Mouse (Mus musculus) liver, adult 2 months (tissue): ENCODE measurements around the gene Bet1l. TPM values are rescaled to one million over a fixed set of nuclear protein-coding genes. Genes with fewer than 3 reads are reported as not detected.

Source experiments
- DNase-seq: peaks from one replicate; pipeline ENCODE4 v3.0.0-alpha.2; 2011; ENCODE audit warnings: low read depth, low spot score; ENCODE audit errors: extremely low read depth
- H3K27ac ChIP-seq: fragments of 200-500 bp; replicated peaks from 2 replicates; pipeline ENCODE4 v1.5.1; 2012; ENCODE audit warnings: low read depth, mild to moderate bottlenecking, control low read depth, inconsistent platforms, low read length; ENCODE audit not compliant: insufficient read depth
- H3K27me3 ChIP-seq: fragments of 200-500 bp; 2 replicates; pipeline ENCODE4 v1.6.1; 2012; ENCODE audit warnings: mild to moderate bottlenecking, moderate library complexity, low read length, inconsistent platforms; ENCODE audit not compliant: control insufficient read depth, insufficient read depth
- H3K36me3 ChIP-seq: fragments of 200-500 bp; 2 replicates; pipeline ENCODE4 v1.6.1; 2012; ENCODE audit warnings: low read length, inconsistent platforms; ENCODE audit not compliant: control insufficient read depth, insufficient read depth
- H3K4me1 ChIP-seq: fragments of 200-500 bp; 2 replicates; pipeline ENCODE4 v1.6.1; 2011; ENCODE audit warnings: low read length; ENCODE audit not compliant: control insufficient read depth, insufficient read depth
- H3K4me3 ChIP-seq: fragments of 200-500 bp; 2 replicates; pipeline ENCODE4 v1.5.1; 2011; ENCODE audit warnings: low read depth, mild to moderate bottlenecking, control low read depth, low read length, moderate library complexity; ENCODE audit not compliant: insufficient read depth
- H3K79me2 ChIP-seq: fragments of 200-500 bp; 2 replicates; pipeline ENCODE4 v1.6.1; 2012; ENCODE audit warnings: inconsistent platforms, mild to moderate bottlenecking, low read length, moderate library complexity; ENCODE audit not compliant: control insufficient read depth, insufficient read depth
- H3K9ac ChIP-seq: fragments of 200-500 bp; 2 replicates; pipeline ENCODE4 v1.6.1; 2012; ENCODE audit warnings: low read depth, mild to moderate bottlenecking, control low read depth, inconsistent platforms, low read length
- CTCF ChIP-seq: fragments of 200-500 bp; IDR thresholded peaks from 2 replicates; pipeline ENCODE4 v1.5.1; 2011; ENCODE audit warnings: low read depth, low read length, control low read depth
- POLR2A ChIP-seq: fragments of 200-500 bp; IDR thresholded peaks from 2 replicates; pipeline ENCODE4 v1.6.1; 2011; ENCODE audit warnings: low read length, control low read depth; ENCODE audit not compliant: insufficient read depth; ENCODE audit errors: extremely low read depth
- WGBS: fragments of 180-500 bp; shearing (Covaris S2); methylation state at CpG from one replicate; pipeline ENCODE4 v1.1.7; 2018; 5-methylcytosine and 5-hydroxymethylcytosine counted together
- polyA plus RNA-seq: library from polyadenylated mRNA; depleted of rRNA; stranded (reverse); fragments of >200 nt; gene quantifications from 2 replicates; pipeline ENCODE4 v1.2.3, GENCODE M21; 2012
- total RNA-seq: library from RNA; depleted of rRNA; stranded (reverse); fragments of >200 nt; gene quantifications from 2 replicates; pipeline ENCODE4 v1.2.3, GENCODE M21; 2014

Gene Bet1l
- total and polyA plus RNA-seq, 2 experiments: 15.0 to 29.2 TPM

DNA sequence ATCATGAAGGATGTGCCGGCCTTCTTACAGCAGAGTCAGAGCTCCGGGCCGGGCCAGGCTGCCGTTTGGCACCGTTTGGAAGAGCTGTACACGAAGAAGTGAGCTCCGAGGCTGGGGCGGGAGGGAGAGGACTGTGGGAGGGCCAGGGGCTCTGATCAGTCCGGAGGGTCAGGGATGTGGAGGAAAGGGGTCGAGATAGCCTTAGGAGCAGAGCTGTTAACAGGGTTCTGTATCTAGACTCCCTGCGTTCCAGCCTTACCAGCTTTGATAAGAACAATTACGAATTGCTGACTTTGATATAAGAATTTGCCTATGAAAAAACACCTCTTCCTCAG is 25.1 kb upstream of the Bet1l start:
- Histone ChIP-seq H3K27ac (peak overlapping the region; percentile 49; the same call in 1 of the 2 replicates), H3K4me3 (peak overlapping the region; percentile 97), H3K27me3 (no peaks in the 10 kb centered on the region), H3K36me3 (peaks cover 16% of the 10 kb centered on the region), H3K9ac (peak overlapping the region; percentile 89), H3K79me2 (peaks cover 23% of the 10 kb centered on the region), H3K4me1 (peaks cover 8% of the 10 kb centered on the region)
- TF ChIP-seq POLR2A (no peak), CTCF (no peak)
- DNase-seq: no peak
- 0% methylated on average over 12 of the region's 12 CpGs for WGBS

DNA sequence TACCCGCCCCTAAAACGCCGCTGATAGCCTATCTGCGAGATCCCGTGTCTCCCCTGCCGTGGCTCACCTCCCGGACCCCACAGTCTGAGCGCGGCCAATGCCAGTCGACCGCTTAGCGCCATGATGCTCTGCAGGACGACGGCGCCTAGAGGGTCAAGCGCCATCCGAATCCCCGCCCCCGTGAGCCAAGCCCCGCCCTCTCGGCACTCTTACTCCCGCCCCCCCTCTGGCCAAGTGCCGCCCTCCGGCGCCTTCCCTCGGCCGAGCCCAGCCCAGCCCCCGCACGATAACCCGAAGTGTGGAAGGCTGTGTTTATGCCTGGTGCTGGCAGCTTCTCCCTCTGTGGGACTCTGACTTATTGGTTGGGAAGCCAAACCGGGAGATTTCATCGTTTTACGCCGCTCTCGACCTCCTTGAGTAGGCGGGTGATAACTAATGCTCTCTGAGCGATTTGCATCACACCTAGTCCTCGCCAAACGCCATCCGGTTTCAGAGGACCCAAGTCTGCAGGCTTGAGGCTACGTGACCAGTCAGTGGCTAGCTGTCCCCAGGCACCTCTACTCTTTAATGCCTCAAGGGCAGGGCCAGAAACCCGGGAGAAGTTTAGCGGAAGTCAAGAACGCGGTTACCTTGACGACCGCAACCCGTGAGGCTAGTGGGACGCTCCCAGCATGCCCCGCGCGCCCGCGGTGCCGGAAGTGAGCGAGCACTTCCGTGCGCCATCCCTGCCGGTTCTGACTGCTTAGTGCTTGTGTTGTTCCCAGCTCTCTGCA is 24.5 kb upstream of the Bet1l start, which contains the start of the genes Psmd13 and Sirt3:
Psmd13 (plus strand) TSS at position 273 of the 773 bp plus-strand sequence.
Sirt3 (minus strand) TSS at position 614 of the 773 bp plus-strand sequence.
- Histone ChIP-seq H3K27me3 (no peaks in the 10 kb centered on the region), H3K4me1 (peaks cover 8% of the 10 kb centered on the region), H3K27ac (peak within 1 kb of the TSS; percentile 99), H3K9ac (peak within 1 kb of the TSS; percentile 90), H3K4me3 (peak within 1 kb of the TSS; percentile 97), H3K36me3 (peaks cover 15% of the 10 kb centered on the region), H3K79me2 (peaks cover 24% of the 10 kb centered on the region)
- TF ChIP-seq POLR2A (peak; percentile 92), CTCF (no peak)
- peak; percentile 79 for DNase-seq
- WGBS: under 1% methylated on average over 59 of the region's 59 CpGs

DNA sequence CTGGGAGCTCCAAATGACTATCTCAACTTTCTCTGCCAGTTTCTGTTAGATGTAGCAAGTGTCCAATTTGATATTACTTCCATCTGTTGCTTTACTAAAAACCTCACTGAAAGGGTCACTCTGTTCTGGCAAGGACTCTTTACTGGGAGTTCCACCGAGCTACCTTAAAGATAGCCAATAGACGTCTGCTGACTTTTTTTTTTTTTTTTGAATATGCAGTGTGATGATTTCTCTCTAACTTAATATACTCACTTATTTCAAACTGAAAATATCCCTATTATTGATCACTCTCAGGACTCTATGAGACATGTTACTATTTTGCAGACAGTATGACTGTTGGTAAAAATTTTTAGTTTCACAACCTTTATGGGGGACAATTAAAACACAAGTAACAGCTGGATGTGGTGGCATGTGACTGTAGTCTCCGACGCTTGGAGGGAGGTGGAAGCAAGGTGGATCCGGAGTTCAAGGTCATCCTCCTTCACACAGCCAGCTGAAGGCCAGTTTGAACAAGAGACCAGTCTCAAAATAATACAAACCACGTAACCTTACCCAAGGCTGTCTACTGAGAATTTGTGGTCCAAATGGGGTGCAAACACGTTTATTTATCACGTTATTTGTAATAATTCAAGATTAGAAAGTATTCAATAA is 23.6 kb upstream of the Bet1l start:
- peaks cover 8% of the 10 kb centered on the region for H3K4me1 ChIP-seq
- H3K27me3 ChIP-seq: no peaks in the 10 kb centered on the region
- peak overlapping the region; percentile 70 for H3K9ac ChIP-seq
- peaks cover 18% of the 10 kb centered on the region for H3K36me3 ChIP-seq
- 4% methylated on average over 8 of the region's 8 CpGs for WGBS
- H3K4me3 ChIP-seq: peak overlapping the region; percentile 97
- DNase-seq: peak; percentile 84
- no peak for TF ChIP-seq POLR2A
- no peak for TF ChIP-seq CTCF
- H3K79me2 ChIP-seq: peaks cover 27% of the 10 kb centered on the region
- peak overlapping the region; percentile 99 for H3K27ac ChIP-seq

GRCm38 (mm10) chr7:140880419-140880818 is 23.0 kb upstream of the Bet1l start:
- no peaks in the 10 kb centered on the region for H3K27me3 ChIP-seq

DNA sequence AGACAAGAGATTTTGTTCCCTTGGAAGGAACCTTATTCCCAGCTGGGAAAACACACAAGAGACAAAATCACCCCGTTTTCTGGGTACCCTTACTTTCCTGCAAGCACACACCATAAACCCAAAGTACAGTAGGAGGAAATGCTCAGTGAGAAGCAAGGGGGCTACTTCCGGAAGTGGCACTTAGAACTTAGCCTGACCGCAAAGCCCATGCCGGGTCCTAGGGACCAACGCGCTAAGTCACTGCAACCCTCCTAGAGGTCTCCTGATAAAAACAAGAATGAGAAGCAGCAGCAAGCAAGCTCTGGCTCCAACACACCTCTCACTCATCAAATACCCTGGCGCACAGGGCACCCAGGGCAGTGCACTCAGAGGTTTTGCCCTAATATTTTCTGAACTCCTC is 22.0 kb upstream of the Bet1l start:
- Histone ChIP-seq H3K4me3 (peak overlapping the region; percentile 45; the same call in 1 of the 2 replicates), H3K9ac (peak overlapping the region; percentile 17), H3K79me2 (peaks cover 29% of the 10 kb centered on the region), H3K4me1 (peaks cover 8% of the 10 kb centered on the region), H3K27me3 (no peaks in the 10 kb centered on the region), H3K27ac (peak overlapping the region; percentile 35), H3K36me3 (peaks cover 26% of the 10 kb centered on the region)
- TF ChIP-seq CTCF (no peak), POLR2A (no peak)
- peak; percentile 53 for DNase-seq
- WGBS: 42% methylated on average over 7 of the region's 7 CpGs

More at GRCm38 (mm10) chr7:140880419-140880818, 23.0 kb upstream of the Bet1l start:
- WGBS: 18% methylated on average over 3 of the region's 3 CpGs
- Histone ChIP-seq H3K79me2 (peaks cover 27% of the 10 kb centered on the region), H3K36me3 (peaks cover 23% of the 10 kb centered on the region), H3K4me1 (peaks cover 8% of the 10 kb centered on the region), H3K27ac (peak overlapping the region; percentile 99), H3K4me3 (peak overlapping the region; percentile 97; the same call in 1 of the 2 replicates), H3K9ac (peak overlapping the region; percentile 60)
- no peak for TF ChIP-seq CTCF
- TF ChIP-seq POLR2A: no peak
- peak; percentile 99 for DNase-seq

DNA sequence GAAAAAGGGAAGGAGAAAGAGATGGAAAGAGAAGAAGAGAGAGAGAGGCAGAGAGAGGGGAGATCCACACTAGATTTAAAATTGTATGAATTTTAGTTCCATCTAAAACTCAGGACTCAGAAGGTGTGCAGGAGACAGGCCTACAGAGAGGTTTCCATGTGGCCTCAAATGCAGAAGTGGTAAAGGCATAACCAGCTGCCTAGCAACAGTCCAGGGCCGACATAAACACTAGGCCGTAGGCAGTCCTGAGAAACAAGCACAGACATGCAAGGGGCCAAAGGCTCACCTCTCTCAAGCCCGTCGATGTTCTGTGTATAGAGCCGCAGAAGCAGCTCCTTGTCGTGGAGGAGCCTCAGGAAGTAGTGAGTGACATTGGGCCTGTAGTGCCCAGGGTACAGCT is 20.0 kb upstream of the Bet1l start:
- H3K4me1 ChIP-seq: 0 out of 2 replicates have a peak, but pooled peaks cover 4% of the 10 kb centered on the region
- TF ChIP-seq POLR2A (no peak), CTCF (no peak)
- no peak overlapping the region for H3K27ac ChIP-seq
- WGBS: 93% methylated on average over 6 of the region's 6 CpGs
- no peaks in the 10 kb centered on the region for H3K27me3 ChIP-seq
- DNase-seq: no peak
- H3K4me3 ChIP-seq: no peak overlapping the region
- H3K79me2 ChIP-seq: peaks cover 26% of the 10 kb centered on the region
- H3K9ac ChIP-seq: no peak overlapping the region
- peaks cover 40% of the 10 kb centered on the region for H3K36me3 ChIP-seq
